ENCODE assay signal across 17 mouse cellular contexts in genomic region chr8:46252456-46252855, GRCm38 (mm10). TPM values are rescaled to one million over a fixed set of nuclear protein-coding genes. Genes with fewer than 3 reads are reported as not detected.
DNase-seq lines count a peak whose midpoint lies in the region; ATAC-seq and TF ChIP-seq lines count a peak whose summit lies in the region.
"Had no signal": no experiment of that assay in that cellular context is flagged by ENCODE, and none has a peak within 500 bp of the region (broad histone marks: within the 10 kb centered on the region; RNA-seq: fewer than 3 reads in every experiment).

No protein-coding gene starts in this region.

- no peaks in the 10 kb centered on the region for H3K27me3 ChIP-seq in heart, embryonic 13.5 days (replicated peaks)
- H3K27me3 ChIP-seq in heart, adult 2 months (ENCODE audit: control insufficient read depth, insufficient read depth, low read length): no peaks in the 10 kb centered on the region
- no peaks in the 10 kb centered on the region for H3K27me3 ChIP-seq in lung, postnatal 0 days (replicated peaks; ENCODE audit: insufficient read depth, low read length)
- no peaks in the 10 kb centered on the region for H3K27me3 ChIP-seq in embryonic facial prominence, embryonic 14.5 days (replicated peaks; ENCODE audit: control insufficient read depth, insufficient read depth, low read length)
- H3K27me3 ChIP-seq in neural tube, embryonic 12.5 days (replicated peaks): no peaks in the 10 kb centered on the region
- no peaks in the 10 kb centered on the region for H3K27me3 ChIP-seq in kidney, adult 2 months (replicated peaks; ENCODE audit: control insufficient read depth, insufficient read depth, low read length)
- H3K27me3 ChIP-seq: liver, embryonic 15.5 days had no signal

- no peak overlapping the region for H3K27ac ChIP-seq in heart, embryonic 13.5 days (replicated peaks)
- H3K27ac ChIP-seq in heart, adult 2 months: no peak overlapping the region
- no peak overlapping the region for H3K27ac ChIP-seq in lung, postnatal 0 days (ENCODE audit: low read length)
- H3K27ac ChIP-seq in embryonic facial prominence, embryonic 14.5 days (replicated peaks; ENCODE audit: low read depth, low read length): no peak overlapping the region
- H3K27ac ChIP-seq in neural tube, embryonic 12.5 days: no peak overlapping the region
- H3K27ac ChIP-seq in kidney, adult 2 months (ENCODE audit: insufficient read depth, low read depth, low read length): no peak overlapping the region
- H3K27ac ChIP-seq: left cerebral cortex, adult 2 months; liver, embryonic 15.5 days had no signal

- no peaks in the 10 kb centered on the region for H3K36me3 ChIP-seq in heart, embryonic 13.5 days
- no peaks in the 10 kb centered on the region for H3K36me3 ChIP-seq in heart, adult 2 months (ENCODE audit: control insufficient read depth, insufficient read depth, low read length)
- no peaks in the 10 kb centered on the region for H3K36me3 ChIP-seq in lung, postnatal 0 days (ENCODE audit: insufficient read depth, low read length)
- no peaks in the 10 kb centered on the region for H3K36me3 ChIP-seq in embryonic facial prominence, embryonic 14.5 days (ENCODE audit: control insufficient read depth, insufficient read depth, low read length)
- H3K36me3 ChIP-seq in neural tube, embryonic 12.5 days: no peaks in the 10 kb centered on the region
- no peaks in the 10 kb centered on the region for H3K36me3 ChIP-seq in kidney, adult 2 months (ENCODE audit: control insufficient read depth, insufficient read depth, low read length)
- H3K36me3 ChIP-seq: liver, embryonic 15.5 days had no signal

- H3K9me3 ChIP-seq in heart, embryonic 13.5 days: no peaks in the 10 kb centered on the region
- no peaks in the 10 kb centered on the region for H3K9me3 ChIP-seq in lung, postnatal 0 days (ENCODE audit: low read length)
- H3K9me3 ChIP-seq in embryonic facial prominence, embryonic 14.5 days (ENCODE audit: control insufficient read depth, low read length): no peaks in the 10 kb centered on the region
- H3K9me3 ChIP-seq in neural tube, embryonic 12.5 days: no peaks in the 10 kb centered on the region
- H3K9me3 ChIP-seq: liver, embryonic 15.5 days had no signal

- TF ChIP-seq CTCF in heart, adult 2 months (IDR thresholded peaks at IDR 0.05): no peak
- no peak for TF ChIP-seq CTCF in lung, postnatal 0 days (IDR thresholded peaks at IDR 0.05)
- no peak for TF ChIP-seq CTCF in kidney, adult 2 months (conservative IDR thresholded peaks at IDR 0.05; ENCODE audit: insufficient read depth, insufficient read length, low read depth, low read length)

- TF ChIP-seq POLR2A in heart, adult 2 months (IDR thresholded peaks at IDR 0.05; ENCODE audit: insufficient read depth, low read depth, low read length): no peak
- TF ChIP-seq POLR2A in kidney, adult 2 months (IDR thresholded peaks at IDR 0.05; ENCODE audit: low read depth, low read length): no peak

- WGBS in heart, embryonic 13.5 days: 62% methylated on average over 13 of the region's 13 CpGs
- 53% methylated on average over 13 of the region's 13 CpGs for WGBS in heart, adult 2 months
- 52% methylated on average over 13 of the region's 13 CpGs for WGBS in lung, postnatal 0 days
- WGBS in embryonic facial prominence, embryonic 14.5 days: 51% methylated on average over 13 of the region's 13 CpGs
- WGBS in neural tube, embryonic 12.5 days: 75% methylated on average over 13 of the region's 13 CpGs
- WGBS in kidney, adult 2 months: 44% methylated on average over 13 of the region's 13 CpGs

- DNase-seq in heart, adult 2 months: no peak
- no peak for DNase-seq in lung, postnatal 0 days (ENCODE audit: low spot score)
- DNase-seq in lung, postnatal 25 days (ENCODE audit: low spot score): no peak
- no peak for DNase-seq in embryonic facial prominence, embryonic 14.5 days (ENCODE audit: low spot score)
- DNase-seq in kidney, adult 2 months: no peak
- DNase-seq in thymus, postnatal 4 days: no peak
- DNase-seq: cerebellum, postnatal 14 days; kidney, postnatal 14 days; right cerebral cortex, adult 18-20 months; thymus, postnatal 36 days had no signal

- TF ChIP-seq EP300 in heart, adult 2 months (IDR thresholded peaks at IDR 0.05; ENCODE audit: insufficient read depth, low read depth, low read length): no peak
- no peak for TF ChIP-seq EP300 in lung, postnatal 0 days (IDR thresholded peaks at IDR 0.05)

- H3K79me2 ChIP-seq in heart, adult 2 months (replicated peaks; ENCODE audit: control insufficient read depth, insufficient read depth, low read length): no peaks in the 10 kb centered on the region

- no peak for ATAC-seq in heart, embryonic 13.5 days (ENCODE audit: extremely low read depth, insufficient number of reproducible peaks, low FRiP score, low TSS enrichment)
- no peak for ATAC-seq in lung, postnatal 0 days
- ATAC-seq in embryonic facial prominence, embryonic 14.5 days (ENCODE audit: low read depth): peak; percentile 22; the same call in 1 of the 2 replicates
- no peak for ATAC-seq in neural tube, embryonic 12.5 days (ENCODE audit: low FRiP score, low read depth)

- intact Hi-C loops in heart, adult 2 months (cut with DNase I): no loop called here

- H3K4me2 ChIP-seq in heart, embryonic 13.5 days: peak overlapping the region; percentile 46
- H3K4me2 ChIP-seq in lung, postnatal 0 days (replicated peaks; ENCODE audit: low read depth, low read length): peak overlapping the region; percentile 31
- peak overlapping the region; percentile 44 for H3K4me2 ChIP-seq in embryonic facial prominence, embryonic 14.5 days (ENCODE audit: low read depth, low read length)
- H3K4me2 ChIP-seq in neural tube, embryonic 12.5 days (replicated peaks): 0 out of 2 replicates have a peak overlapping the region, but pooled peaks have one; percentile 20
- H3K4me2 ChIP-seq: liver, embryonic 15.5 days had no signal

- H3K4me3 ChIP-seq in heart, embryonic 13.5 days: no peak overlapping the region
- H3K4me3 ChIP-seq in heart, adult 2 months: no peak overlapping the region
- no peak overlapping the region for H3K4me3 ChIP-seq in lung, postnatal 0 days (ENCODE audit: low read depth, low read length)
- H3K4me3 ChIP-seq in embryonic facial prominence, embryonic 14.5 days (ENCODE audit: low read depth, low read length): 0 out of 2 replicates have a peak overlapping the region, but pooled peaks have one; percentile 13
- H3K4me3 ChIP-seq in neural tube, embryonic 12.5 days: no peak overlapping the region
- no peak overlapping the region for H3K4me3 ChIP-seq in kidney, adult 2 months (ENCODE audit: insufficient read depth, low read depth, low read length)
- H3K4me3 ChIP-seq: erythroblast, embryonic 14.5 days; left cerebral cortex, adult 2 months; liver, embryonic 15.5 days had no signal

- H3K4me1 ChIP-seq in heart, embryonic 13.5 days: peaks cover 16% of the 10 kb centered on the region; the same call in 1 of the 2 replicates
- no peaks in the 10 kb centered on the region for H3K4me1 ChIP-seq in heart, adult 2 months (ENCODE audit: control insufficient read depth, insufficient read depth, low read length)
- H3K4me1 ChIP-seq in lung, postnatal 0 days (ENCODE audit: insufficient read depth, low read depth, low read length): no peaks in the 10 kb centered on the region
- H3K4me1 ChIP-seq in embryonic facial prominence, embryonic 14.5 days (ENCODE audit: control insufficient read depth, insufficient read depth, low read length): 0 out of 2 replicates have a peak, but pooled peaks cover 6% of the 10 kb centered on the region
- peaks cover 3% of the 10 kb centered on the region; the same call in 1 of the 2 replicates for H3K4me1 ChIP-seq in neural tube, embryonic 12.5 days
- H3K4me1 ChIP-seq in kidney, adult 2 months (ENCODE audit: control insufficient read depth, insufficient read depth, low read length): no peaks in the 10 kb centered on the region; the same call in 1 of the 2 replicates
- H3K4me1 ChIP-seq: liver, embryonic 15.5 days had no signal

- no peak overlapping the region for H3K9ac ChIP-seq in heart, embryonic 13.5 days
- H3K9ac ChIP-seq in heart, adult 2 months (ENCODE audit: low read depth, low read length): no peak overlapping the region
- H3K9ac ChIP-seq in lung, postnatal 0 days (replicated peaks; ENCODE audit: low read depth): no peak overlapping the region
- peak overlapping the region; percentile 43; the same call in 1 of the 2 replicates for H3K9ac ChIP-seq in embryonic facial prominence, embryonic 14.5 days (ENCODE audit: low read depth, low read length)
- H3K9ac ChIP-seq in neural tube, embryonic 12.5 days: no peak overlapping the region
- H3K9ac ChIP-seq: liver, embryonic 15.5 days had no signal

RNA-seq across cellular contexts. Expression of gene Slc25a4, which starts 41.4 kb away (rescaled TPM):
- polyA plus RNA-seq in heart, embryonic 13.5 days (2015; fragmentation: Nextera tagmentation; extraction: Ambion mirVana): 1,621 and 1,814 TPM in 2 replicates
- total RNA-seq in heart, adult 2 months (2021): 1,000 to 10,000 TPM; 4,382 to 5,412 TPM
- 4,929 and 5,477 TPM in 2 replicates for polyA plus RNA-seq in heart, adult 2 months (2012; rRNA removed)
- 292 and 307 TPM in 2 replicates for polyA plus RNA-seq in lung, postnatal 0 days (2015; fragmentation: Nextera tagmentation; extraction: Ambion mirVana)
- 580 and 582 TPM in 2 replicates for polyA plus RNA-seq in embryonic facial prominence, embryonic 14.5 days (2014; fragmentation: Nextera tagmentation; extraction: Ambion mirVana)
- polyA plus RNA-seq in neural tube, embryonic 12.5 days (2016; fragmentation: Nextera tagmentation; extraction: Ambion mirVana): 612 and 635 TPM in 2 replicates
- polyA plus RNA-seq in kidney, adult 2 months (2012; rRNA removed): 502 TPM in 2 replicates

RNA-seq across cellular contexts. Expression of gene Helt, which starts 42.0 kb away (rescaled TPM):
- not detected in 2 replicates for polyA plus RNA-seq in heart, embryonic 13.5 days (2015; fragmentation: Nextera tagmentation; extraction: Ambion mirVana)
- total RNA-seq in heart, adult 2 months (2021): 1 to 10 TPM; 1.5 to 2.8 TPM
- 1.3 TPM in 2 replicates for polyA plus RNA-seq in heart, adult 2 months (2012; rRNA removed)
- polyA plus RNA-seq in lung, postnatal 0 days (2015; fragmentation: Nextera tagmentation; extraction: Ambion mirVana): not detected in 2 replicates
- polyA plus RNA-seq in embryonic facial prominence, embryonic 14.5 days (2014; fragmentation: Nextera tagmentation; extraction: Ambion mirVana): 0.39 and 0.72 TPM in 2 replicates
- polyA plus RNA-seq in neural tube, embryonic 12.5 days (2016; fragmentation: Nextera tagmentation; extraction: Ambion mirVana): 0.25 and 0.68 TPM in 2 replicates
- not detected in 2 replicates for polyA plus RNA-seq in kidney, adult 2 months (2012; rRNA removed)
- total RNA-seq: left cerebral cortex, adult 2 months; monocyte, adult 5-6 weeks had no signal
- polyA plus RNA-seq: erythroblast, embryonic 14.5 days; heart, embryonic 16.5 days; liver, embryonic 15.5 days had no signal
